Mouse (Mus musculus): ENCODE measurements at regions not wholly inside any gene's neighbourhood (a gene's known extent, or its start where the extent isn't known, plus 50 kb on each side); places are given as distances from the start of the nearest gene placed in this dataset.
"Not testable (repeated sequence)": the region's sequence is repeated elsewhere in the genome, so short reads cannot be mapped to it uniquely, and the experiment has no call there.

DNA sequence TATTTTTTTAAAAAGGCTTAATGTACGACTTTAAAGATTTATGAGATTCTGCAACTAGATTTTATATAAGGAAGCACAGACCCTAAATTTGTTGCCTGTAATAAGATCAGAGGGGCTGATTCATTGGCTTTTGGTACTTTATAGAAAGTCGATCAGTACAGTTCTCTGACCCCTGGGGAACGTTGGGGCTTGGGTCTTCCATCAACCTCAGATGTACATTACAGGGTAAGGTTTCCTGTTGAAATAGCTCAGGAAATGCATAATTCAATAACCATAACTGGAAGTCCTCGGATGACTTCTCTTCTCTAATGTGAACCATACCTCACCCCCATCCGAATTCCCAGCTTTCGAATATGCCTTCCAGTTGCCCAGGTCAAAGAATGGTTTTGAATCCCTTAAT lies 247.4 kb downstream of the Glrx3 start:
- Histone ChIP-seq H3K4me3 (ENCODE audit: low read depth, low read length) (no peak overlapping the region), H3K9ac (ENCODE audit: low read length) (no peak overlapping the region), H3K9me3 (ENCODE audit: control insufficient read depth, low read length) (no peaks in the 10 kb centered on the region), H3K27me3 (ENCODE audit: control insufficient read depth, insufficient read depth, low read length) (no peaks in the 10 kb centered on the region), H3K36me3 (ENCODE audit: control insufficient read depth, insufficient read depth, low read length) (no peaks in the 10 kb centered on the region), H3K4me2 (replicated peaks; ENCODE audit: low read depth) (no peak overlapping the region), H3K4me1 (replicated peaks; ENCODE audit: control insufficient read depth, insufficient read depth) (no peaks in the 10 kb centered on the region), H3K27ac (replicated peaks) (no peak overlapping the region)
- no peak for TF ChIP-seq CTCF (IDR thresholded peaks at IDR 0.05; ENCODE audit: low read depth)
- TF ChIP-seq EP300 (optimal IDR thresholded peaks at IDR 0.05), result no peak
- ATAC-seq (ENCODE audit: low FRiP score, low TSS enrichment) (no peak), DNase-seq (ENCODE audit: low spot score) (no peak)
- 66% methylated on average over 6 of the region's 6 CpGs for WGBS

GRCm38 (mm10) chr7:137685320-137685719 lies 247.9 kb downstream of the Glrx3 start:
- Histone ChIP-seq H3K4me1 (replicated peaks; ENCODE audit: control insufficient read depth, insufficient read depth) (no peaks in the 10 kb centered on the region), H3K36me3 (ENCODE audit: control insufficient read depth, insufficient read depth, low read length) (no peaks in the 10 kb centered on the region), H3K27ac (replicated peaks) (no peak overlapping the region), H3K27me3 (ENCODE audit: control insufficient read depth, insufficient read depth, low read length) (no peaks in the 10 kb centered on the region), H3K9me3 (ENCODE audit: control insufficient read depth, low read length) (no peaks in the 10 kb centered on the region), H3K9ac (ENCODE audit: low read length) (no peak overlapping the region), H3K4me3 (ENCODE audit: low read depth, low read length) (no peak overlapping the region), H3K4me2 (replicated peaks; ENCODE audit: low read depth) (no peak overlapping the region)
- TF ChIP-seq EP300 (optimal IDR thresholded peaks at IDR 0.05), result no peak
- no peak for TF ChIP-seq CTCF (IDR thresholded peaks at IDR 0.05; ENCODE audit: low read depth)
- DNase-seq (ENCODE audit: low spot score) (no peak), ATAC-seq (ENCODE audit: low FRiP score, low TSS enrichment) (no peak)
- WGBS, result 62% methylated on average over 6 of the region's 6 CpGs

GRCm38 (mm10) chr7:137696831-137697230 lies 259.4 kb downstream of the Glrx3 start:
- H3K36me3 ChIP-seq (ENCODE audit: control insufficient read depth, insufficient read depth, low read length), result no peaks in the 10 kb centered on the region
- no peak overlapping the region for H3K27ac ChIP-seq (replicated peaks)
- H3K9me3 ChIP-seq (ENCODE audit: control insufficient read depth, low read length), result no peaks in the 10 kb centered on the region
- H3K4me1 ChIP-seq (replicated peaks; ENCODE audit: control insufficient read depth, insufficient read depth), result no peaks in the 10 kb centered on the region
- WGBS, result 65% methylated on average over 5 of the region's 5 CpGs
- no peak overlapping the region for H3K4me3 ChIP-seq (ENCODE audit: low read depth, low read length)
- no peak overlapping the region for H3K4me2 ChIP-seq (replicated peaks; ENCODE audit: low read depth)
- no peaks in the 10 kb centered on the region for H3K27me3 ChIP-seq (ENCODE audit: control insufficient read depth, insufficient read depth, low read length)
- TF ChIP-seq CTCF (IDR thresholded peaks at IDR 0.05; ENCODE audit: low read depth) (peak; percentile 21), EP300 (optimal IDR thresholded peaks at IDR 0.05) (no peak)
- H3K9ac ChIP-seq (ENCODE audit: low read length), result no peak overlapping the region
- no peak for DNase-seq (ENCODE audit: low spot score)
- 0 out of 2 replicates have a peak, but pooled peaks have one; percentile 40 for ATAC-seq (ENCODE audit: low FRiP score, low TSS enrichment)

DNA sequence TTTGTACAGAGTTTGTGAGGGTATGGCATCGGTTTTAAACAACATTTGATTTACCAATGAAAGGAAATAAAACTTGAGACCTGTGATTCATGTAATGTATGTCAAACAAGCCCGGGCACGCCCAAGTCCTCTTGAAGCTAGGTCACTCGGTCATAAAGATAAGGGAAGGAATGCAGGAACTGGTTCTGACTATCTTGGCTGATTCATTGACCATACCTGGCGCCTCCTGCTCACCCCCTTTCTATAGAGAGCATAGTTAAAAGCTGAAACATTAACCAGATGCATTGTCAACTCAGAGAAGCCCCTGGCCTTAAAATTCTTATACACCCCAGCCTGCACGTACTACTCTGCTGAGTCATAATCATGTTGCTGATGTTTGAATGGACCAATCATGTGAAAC lies 261.1 kb downstream of the Glrx3 start:
- H3K27ac ChIP-seq (replicated peaks); H3K36me3 ChIP-seq (ENCODE audit: control insufficient read depth, insufficient read depth, low read length); H3K4me2 ChIP-seq (replicated peaks; ENCODE audit: low read depth); H3K27me3 ChIP-seq (ENCODE audit: control insufficient read depth, insufficient read depth, low read length); H3K9ac ChIP-seq (ENCODE audit: low read length); H3K9me3 ChIP-seq (ENCODE audit: control insufficient read depth, low read length); H3K4me3 ChIP-seq (ENCODE audit: low read depth, low read length); H3K4me1 ChIP-seq (replicated peaks; ENCODE audit: control insufficient read depth, insufficient read depth): not testable (repeated sequence)
- WGBS, result 54% methylated on average over 6 of the region's 6 CpGs
- peak; percentile 42 for DNase-seq (ENCODE audit: low spot score)
- peak; percentile 91 for ATAC-seq (ENCODE audit: low FRiP score, low TSS enrichment)

DNA sequence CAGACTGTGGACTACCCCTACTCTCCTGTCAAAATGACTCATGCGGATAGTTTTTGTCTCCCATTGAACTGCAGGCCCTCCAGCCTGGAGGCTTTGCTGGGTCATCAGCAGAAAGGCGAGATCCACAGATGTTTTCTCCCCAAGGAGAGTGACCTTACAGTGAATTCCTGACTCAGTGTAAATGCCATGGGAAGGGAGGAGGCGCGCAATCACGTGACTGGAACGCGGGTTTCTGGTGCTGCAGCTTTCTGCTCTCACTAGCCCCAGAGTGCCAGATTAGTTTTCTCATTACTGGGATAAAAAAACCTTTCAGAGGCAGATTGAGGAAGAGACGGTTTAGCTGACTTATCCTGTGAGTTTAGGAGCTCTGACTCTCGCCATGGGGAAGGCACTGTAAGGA lies 275.4 kb downstream of the Glrx3 start:
- Histone ChIP-seq H3K4me2 (replicated peaks; ENCODE audit: low read depth) (no peak overlapping the region), H3K27me3 (ENCODE audit: control insufficient read depth, insufficient read depth, low read length) (no peaks in the 10 kb centered on the region), H3K36me3 (ENCODE audit: control insufficient read depth, insufficient read depth, low read length) (no peaks in the 10 kb centered on the region), H3K4me1 (replicated peaks; ENCODE audit: control insufficient read depth, insufficient read depth) (no peaks in the 10 kb centered on the region), H3K9ac (ENCODE audit: low read length) (no peak overlapping the region), H3K27ac (replicated peaks) (no peak overlapping the region), H3K4me3 (ENCODE audit: low read depth, low read length) (no peak overlapping the region), H3K9me3 (ENCODE audit: control insufficient read depth, low read length) (no peaks in the 10 kb centered on the region)
- 52% methylated on average over 9 of the region's 9 CpGs for WGBS
- TF ChIP-seq EP300 (optimal IDR thresholded peaks at IDR 0.05) (no peak), CTCF (IDR thresholded peaks at IDR 0.05; ENCODE audit: low read depth) (no peak)
- ATAC-seq (ENCODE audit: low FRiP score, low TSS enrichment) (no peak), DNase-seq (ENCODE audit: low spot score) (no peak)

DNA sequence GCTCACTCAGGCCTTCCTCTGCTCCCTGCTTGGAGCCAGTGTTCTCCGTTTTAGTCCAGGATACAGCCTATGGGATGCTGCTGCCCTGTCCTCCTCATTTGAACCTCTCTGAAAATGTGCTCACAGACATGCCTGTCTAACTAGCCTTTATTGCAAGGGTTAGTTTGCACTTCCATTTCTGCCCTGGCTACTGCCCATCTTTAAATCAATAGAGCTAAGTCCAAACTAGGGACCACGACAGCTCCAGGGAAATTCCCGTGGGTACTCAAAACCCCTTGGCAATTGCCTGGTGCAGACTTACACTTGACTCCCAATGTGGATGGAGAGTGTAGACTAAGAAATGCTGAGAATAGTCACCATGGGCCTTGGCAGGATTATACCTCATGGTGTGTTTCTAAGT lies 276.4 kb downstream of the Glrx3 start:
- DNase-seq (ENCODE audit: low spot score) (no peak), ATAC-seq (ENCODE audit: low FRiP score, low TSS enrichment) (no peak)
- Histone ChIP-seq H3K27ac (replicated peaks) (no peak overlapping the region), H3K36me3 (ENCODE audit: control insufficient read depth, insufficient read depth, low read length) (no peaks in the 10 kb centered on the region), H3K27me3 (ENCODE audit: control insufficient read depth, insufficient read depth, low read length) (no peaks in the 10 kb centered on the region), H3K9ac (ENCODE audit: low read length) (no peak overlapping the region), H3K4me1 (replicated peaks; ENCODE audit: control insufficient read depth, insufficient read depth) (no peaks in the 10 kb centered on the region), H3K9me3 (ENCODE audit: control insufficient read depth, low read length) (no peaks in the 10 kb centered on the region), H3K4me2 (replicated peaks; ENCODE audit: low read depth) (no peak overlapping the region), H3K4me3 (ENCODE audit: low read depth, low read length) (no peak overlapping the region)
- WGBS, result 82% methylated on average over 3 of the region's 3 CpGs
- TF ChIP-seq CTCF (IDR thresholded peaks at IDR 0.05; ENCODE audit: low read depth) (no peak), EP300 (optimal IDR thresholded peaks at IDR 0.05) (no peak)

Data from stomach, postnatal 0 days (tissue).